Mouse (Mus musculus): ENCODE data around the gene Rnasek. TPM values are rescaled to one million over a fixed set of nuclear protein-coding genes. Genes with fewer than 3 reads are reported as not detected.

Gene Rnasek
- polyA plus RNA-seq (2014; fragmentation: Nextera tagmentation; extraction: Ambion mirVana): 94.1 and 94.6 TPM in 2 replicates

GRCm38 (mm10) chr11:70239541-70240279 is at the start of gene Rnasek, which contains the start of gene Gm21988:
Gene Rnasek (minus strand): TSS chr11:70239842.
Gene Gm21988 (minus strand): TSS chr11:70239830.
- peak within 1 kb of the TSS; percentile 93 for H3K4me2 ChIP-seq (ENCODE audit: low read depth, severe bottlenecking)
- H3K9me3 ChIP-seq (ENCODE audit: control insufficient read depth, low read length): no peaks in the 10 kb centered on the region
- peaks cover 3% of the 10 kb centered on the region; the same call in 1 of the 2 replicates for H3K36me3 ChIP-seq (ENCODE audit: control insufficient read depth, insufficient read depth, low read length)
- peak; percentile 88 for DNase-seq (ENCODE audit: low spot score)
- ATAC-seq (ENCODE audit: insufficient number of reproducible peaks, low FRiP score, low TSS enrichment, low read depth): peak; percentile 31; the same call in 1 of the 2 replicates
- peaks cover 13% of the 10 kb centered on the region for H3K4me1 ChIP-seq (ENCODE audit: control insufficient read depth, insufficient read depth, low read length)
- peak within 1 kb of the TSS; percentile 84 for H3K9ac ChIP-seq (ENCODE audit: low read length)
- peak within 1 kb of the TSS; percentile 75 for H3K27ac ChIP-seq (replicated peaks; ENCODE audit: low read depth, low read length)
- H3K27me3 ChIP-seq (ENCODE audit: control insufficient read depth, insufficient read depth, low read length): no peaks in the 10 kb centered on the region
- 0% methylated on average over 29 of the region's 35 CpGs for WGBS
- H3K4me3 ChIP-seq (ENCODE audit: low read depth, low read length): peak within 1 kb of the TSS; percentile 89

- H3K9me3 ChIP-seq (ENCODE audit: control insufficient read depth, low read length): no peaks in the 10 kb centered on the region
- DNase-seq (ENCODE audit: low spot score): no peak
- no peaks in the 10 kb centered on the region for H3K27me3 ChIP-seq (ENCODE audit: control insufficient read depth, insufficient read depth, low read length)
- H3K4me3 ChIP-seq (ENCODE audit: low read depth, low read length): no peak overlapping the region
- no peaks in the 10 kb centered on the region for H3K36me3 ChIP-seq (ENCODE audit: control insufficient read depth, insufficient read depth, low read length)
- 53% methylated on average over 6 of the region's 6 CpGs for whole genome bisulfite sequencing
- no peak overlapping the region for H3K4me2 ChIP-seq (ENCODE audit: low read depth, severe bottlenecking)
- H3K9ac ChIP-seq (ENCODE audit: low read length): no peak overlapping the region
- H3K27ac ChIP-seq (replicated peaks; ENCODE audit: low read depth, low read length): no peak overlapping the region
- no peaks in the 10 kb centered on the region for H3K4me1 ChIP-seq (ENCODE audit: control insufficient read depth, insufficient read depth, low read length)
- ATAC-seq (ENCODE audit: insufficient number of reproducible peaks, low FRiP score, low TSS enrichment, low read depth): no peak
Observed at GRCm38 (mm10) chr11:70289236-70289635, 49.6 kb upstream of the Rnasek start.

DNA sequence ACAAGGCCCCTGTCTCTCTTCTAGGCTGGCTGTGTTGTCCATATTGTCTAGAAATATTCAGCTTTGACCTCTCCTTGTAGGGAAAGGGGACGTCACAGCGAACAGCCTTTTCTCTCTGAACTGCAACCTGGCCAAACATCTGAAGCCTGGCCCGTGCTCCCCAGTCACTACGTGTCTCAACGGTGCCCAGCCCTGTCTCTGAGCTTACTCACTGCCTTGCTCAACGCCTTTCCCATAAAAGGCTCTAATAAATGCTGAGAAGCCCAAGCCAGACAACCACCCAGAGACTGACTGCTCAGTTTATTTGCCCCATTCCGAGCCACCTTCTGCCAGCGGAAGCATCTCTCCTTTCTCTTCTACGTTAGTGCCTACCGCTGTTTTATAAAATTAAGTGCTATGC is 48.5 kb upstream of the Rnasek start:
- Histone ChIP-seq H3K9me3 (ENCODE audit: control insufficient read depth, low read length) (no peaks in the 10 kb centered on the region), H3K27ac (replicated peaks; ENCODE audit: low read depth, low read length) (no peak overlapping the region), H3K4me2 (ENCODE audit: low read depth, severe bottlenecking) (no peak overlapping the region), H3K27me3 (ENCODE audit: control insufficient read depth, insufficient read depth, low read length) (no peaks in the 10 kb centered on the region), H3K4me1 (ENCODE audit: control insufficient read depth, insufficient read depth, low read length) (no peaks in the 10 kb centered on the region), H3K9ac (ENCODE audit: low read length) (no peak overlapping the region), H3K36me3 (ENCODE audit: control insufficient read depth, insufficient read depth, low read length) (no peaks in the 10 kb centered on the region), H3K4me3 (ENCODE audit: low read depth, low read length) (no peak overlapping the region)
- ATAC-seq (ENCODE audit: insufficient number of reproducible peaks, low FRiP score, low TSS enrichment, low read depth) (no peak), DNase-seq (ENCODE audit: low spot score) (no peak)
- WGBS: 70% methylated on average over 10 of the region's 10 CpGs

GRCm38 (mm10) chr11:70285686-70286085 is 46.0 kb upstream of the Rnasek start:
- DNase-seq (ENCODE audit: low spot score) (no peak), ATAC-seq (ENCODE audit: insufficient number of reproducible peaks, low FRiP score, low TSS enrichment, low read depth) (no peak)
- Histone ChIP-seq H3K36me3 (ENCODE audit: control insufficient read depth, insufficient read depth, low read length) (no peaks in the 10 kb centered on the region), H3K27ac (replicated peaks; ENCODE audit: low read depth, low read length) (no peak overlapping the region), H3K4me2 (ENCODE audit: low read depth, severe bottlenecking) (no peak overlapping the region), H3K9me3 (ENCODE audit: control insufficient read depth, low read length) (no peaks in the 10 kb centered on the region), H3K9ac (ENCODE audit: low read length) (no peak overlapping the region), H3K4me1 (ENCODE audit: control insufficient read depth, insufficient read depth, low read length) (no peaks in the 10 kb centered on the region), H3K4me3 (ENCODE audit: low read depth, low read length) (no peak overlapping the region), H3K27me3 (ENCODE audit: control insufficient read depth, insufficient read depth, low read length) (no peaks in the 10 kb centered on the region)
- WGBS: 75% methylated on average over 5 of the region's 5 CpGs

DNA sequence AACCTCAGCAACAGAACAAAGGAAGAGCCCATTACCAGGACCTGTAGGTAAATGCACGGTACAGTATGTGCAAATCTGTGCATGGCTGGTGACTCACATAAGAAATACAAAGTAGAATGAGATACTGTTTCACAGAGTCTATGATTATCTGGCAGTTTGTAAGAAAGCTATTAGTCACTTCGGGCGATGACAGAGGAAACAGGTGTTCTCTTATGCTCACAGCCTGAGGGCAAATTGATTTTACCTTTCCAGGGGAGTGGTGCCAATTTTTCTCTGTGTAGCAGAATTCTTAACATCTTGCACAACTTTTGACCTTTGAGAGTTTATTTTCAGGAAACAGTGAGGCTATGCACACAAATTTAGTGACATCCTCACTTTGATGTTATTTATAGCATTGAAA is 45.1 kb upstream of the Rnasek start:
- WGBS: 77% methylated on average over 3 of the region's 3 CpGs
- no peak overlapping the region for H3K9ac ChIP-seq (ENCODE audit: low read length)
- no peaks in the 10 kb centered on the region for H3K9me3 ChIP-seq (ENCODE audit: control insufficient read depth, low read length)
- H3K27me3 ChIP-seq (ENCODE audit: control insufficient read depth, insufficient read depth, low read length): no peaks in the 10 kb centered on the region
- DNase-seq (ENCODE audit: low spot score) (no peak), ATAC-seq (ENCODE audit: insufficient number of reproducible peaks, low FRiP score, low TSS enrichment, low read depth) (no peak)
- H3K27ac ChIP-seq (replicated peaks; ENCODE audit: low read depth, low read length): no peak overlapping the region
- H3K4me1 ChIP-seq (ENCODE audit: control insufficient read depth, insufficient read depth, low read length): no peaks in the 10 kb centered on the region
- H3K4me3 ChIP-seq (ENCODE audit: low read depth, low read length): no peak overlapping the region
- H3K36me3 ChIP-seq (ENCODE audit: control insufficient read depth, insufficient read depth, low read length): no peaks in the 10 kb centered on the region
- H3K4me2 ChIP-seq (ENCODE audit: low read depth, severe bottlenecking): no peak overlapping the region

GRCm38 (mm10) chr11:70283666-70284065 is 44.0 kb upstream of the Rnasek start:
- DNase-seq (ENCODE audit: low spot score) (no peak), ATAC-seq (ENCODE audit: insufficient number of reproducible peaks, low FRiP score, low TSS enrichment, low read depth) (no peak)
- H3K27me3 ChIP-seq (ENCODE audit: control insufficient read depth, insufficient read depth, low read length): no peaks in the 10 kb centered on the region
- no peaks in the 10 kb centered on the region for H3K36me3 ChIP-seq (ENCODE audit: control insufficient read depth, insufficient read depth, low read length)
- H3K4me1 ChIP-seq (ENCODE audit: control insufficient read depth, insufficient read depth, low read length): no peaks in the 10 kb centered on the region
- H3K9me3 ChIP-seq (ENCODE audit: control insufficient read depth, low read length): no peaks in the 10 kb centered on the region
- H3K4me2 ChIP-seq (ENCODE audit: low read depth, severe bottlenecking): no peak overlapping the region
- WGBS: 81% methylated on average over 4 of the region's 4 CpGs
- no peak overlapping the region for H3K9ac ChIP-seq (ENCODE audit: low read length)
- no peak overlapping the region for H3K27ac ChIP-seq (replicated peaks; ENCODE audit: low read depth, low read length)
- H3K4me3 ChIP-seq (ENCODE audit: low read depth, low read length): no peak overlapping the region

DNA sequence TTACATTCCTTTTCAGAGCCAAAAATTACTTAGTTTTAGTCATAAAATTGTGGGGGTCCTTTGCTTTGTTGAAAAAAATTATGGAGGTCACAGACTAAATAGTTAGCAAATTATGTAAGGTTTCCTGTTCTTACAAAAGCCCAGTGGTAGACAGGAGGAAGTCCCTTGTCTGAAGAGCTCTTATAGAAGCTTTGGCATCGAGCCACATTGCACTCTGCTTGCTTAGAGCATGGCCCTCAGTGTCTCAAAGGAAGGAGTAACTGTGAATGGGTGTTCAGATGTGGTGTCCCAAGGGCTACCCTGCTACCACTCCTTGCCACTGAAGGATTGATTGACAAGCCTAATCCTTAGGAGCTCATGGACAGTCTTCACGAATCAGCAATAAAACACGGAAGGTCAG is 40.8 kb upstream of the Rnasek start:
- no peak for ATAC-seq (ENCODE audit: insufficient number of reproducible peaks, low FRiP score, low TSS enrichment, low read depth)
- DNase-seq (ENCODE audit: low spot score): no peak

DNA sequence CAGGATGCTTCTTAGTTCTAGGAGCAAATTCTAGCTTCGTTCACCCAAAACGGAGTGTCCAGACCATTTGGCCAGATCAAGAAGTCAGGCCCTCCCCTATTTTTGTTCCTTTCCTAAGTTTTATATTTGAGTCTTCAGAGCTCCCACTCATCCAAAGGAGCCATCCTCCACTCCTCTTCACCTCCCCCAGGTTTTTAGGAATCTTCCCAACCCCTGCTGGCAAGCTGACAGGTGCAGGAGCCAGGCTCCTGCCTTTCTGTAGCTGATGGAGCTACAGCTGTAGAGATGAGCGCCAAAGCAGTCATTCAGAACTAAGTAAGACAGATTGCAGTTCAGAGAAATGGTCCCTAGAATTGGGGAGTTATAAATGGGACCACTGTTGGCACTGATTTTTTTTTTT is 39.3 kb upstream of the Rnasek start:
- DNase-seq (ENCODE audit: low spot score): no peak
- Histone ChIP-seq H3K4me1 (ENCODE audit: control insufficient read depth, insufficient read depth, low read length) (no peaks in the 10 kb centered on the region), H3K27ac (replicated peaks; ENCODE audit: low read depth, low read length) (no peak overlapping the region), H3K27me3 (ENCODE audit: control insufficient read depth, insufficient read depth, low read length) (no peaks in the 10 kb centered on the region), H3K9ac (ENCODE audit: low read length) (no peak overlapping the region), H3K4me3 (ENCODE audit: low read depth, low read length) (no peak overlapping the region), H3K4me2 (ENCODE audit: low read depth, severe bottlenecking) (no peak overlapping the region), H3K36me3 (ENCODE audit: control insufficient read depth, insufficient read depth, low read length) (no peaks in the 10 kb centered on the region), H3K9me3 (ENCODE audit: control insufficient read depth, low read length) (no peaks in the 10 kb centered on the region)
- ATAC-seq (ENCODE audit: insufficient number of reproducible peaks, low FRiP score, low TSS enrichment, low read depth): no peak
- WGBS: 91% methylated on average over 3 of the region's 3 CpGs

More for the DNA sequence above, 40.8 kb upstream of the Rnasek start:
- WGBS: 81% methylated on average over 3 of the region's 3 CpGs
- Histone ChIP-seq H3K4me3 (ENCODE audit: low read depth, low read length) (no peak overlapping the region), H3K27ac (replicated peaks; ENCODE audit: low read depth, low read length) (no peak overlapping the region), H3K36me3 (ENCODE audit: control insufficient read depth, insufficient read depth, low read length) (no peaks in the 10 kb centered on the region), H3K27me3 (ENCODE audit: control insufficient read depth, insufficient read depth, low read length) (no peaks in the 10 kb centered on the region), H3K9me3 (ENCODE audit: control insufficient read depth, low read length) (no peaks in the 10 kb centered on the region), H3K9ac (ENCODE audit: low read length) (no peak overlapping the region), H3K4me2 (ENCODE audit: low read depth, severe bottlenecking) (no peak overlapping the region), H3K4me1 (ENCODE audit: control insufficient read depth, insufficient read depth, low read length) (no peaks in the 10 kb centered on the region)

Measured in limb, embryonic 11.5 days (tissue).